Mouse (Mus musculus): ENCODE results near the gene Pxmp2. TPM values are rescaled to one million over a fixed set of nuclear protein-coding genes. Genes with fewer than 3 reads are reported as not detected.

Pxmp2 gene
- polyA plus RNA-seq, 1 experiment: 9.5 TPM

DNA sequence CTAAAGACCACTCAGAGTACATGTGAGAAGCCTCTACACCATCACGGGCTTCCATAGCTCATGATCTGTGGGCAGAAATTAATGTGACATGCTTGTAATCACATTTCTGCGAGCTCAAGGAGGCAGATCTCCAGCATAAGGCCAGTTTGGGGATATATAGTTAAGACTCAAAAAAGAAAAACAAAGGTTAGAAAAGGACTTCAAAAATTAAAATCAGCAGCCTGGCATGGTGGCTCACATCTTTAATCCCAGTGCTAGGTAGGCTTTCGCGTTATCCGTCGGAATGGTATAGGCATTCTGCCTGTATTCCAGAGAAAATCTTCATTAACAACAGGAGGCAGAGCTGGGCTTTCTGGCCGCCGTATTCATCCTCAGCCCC is 55.6 kb downstream of the Pxmp2 start:
- WGBS: 1% methylated on average over 8 of the region's 8 CpGs
- peak overlapping the region; percentile 93 for H3K4me3 ChIP-seq (replicated peaks; ENCODE audit: insufficient read depth, low read depth, low read length)
- peaks cover 10% of the 10 kb centered on the region for H3K4me1 ChIP-seq (ENCODE audit: control insufficient read depth, insufficient read depth, low read length)
- no peaks in the 10 kb centered on the region for H3K27me3 ChIP-seq (ENCODE audit: control insufficient read depth, insufficient read depth, low read length)
- peak overlapping the region; percentile 96 for H3K27ac ChIP-seq (ENCODE audit: insufficient read depth, low read length)
- DNase-seq: no peak
- TF ChIP-seq CTCF (IDR thresholded peaks at IDR 0.05; ENCODE audit: borderline replicate concordance, insufficient read depth, low read depth, low read length): no peak
- TF ChIP-seq POLR2A (IDR thresholded peaks at IDR 0.05; ENCODE audit: borderline replicate concordance, insufficient read depth, low read length): no peak

DNA sequence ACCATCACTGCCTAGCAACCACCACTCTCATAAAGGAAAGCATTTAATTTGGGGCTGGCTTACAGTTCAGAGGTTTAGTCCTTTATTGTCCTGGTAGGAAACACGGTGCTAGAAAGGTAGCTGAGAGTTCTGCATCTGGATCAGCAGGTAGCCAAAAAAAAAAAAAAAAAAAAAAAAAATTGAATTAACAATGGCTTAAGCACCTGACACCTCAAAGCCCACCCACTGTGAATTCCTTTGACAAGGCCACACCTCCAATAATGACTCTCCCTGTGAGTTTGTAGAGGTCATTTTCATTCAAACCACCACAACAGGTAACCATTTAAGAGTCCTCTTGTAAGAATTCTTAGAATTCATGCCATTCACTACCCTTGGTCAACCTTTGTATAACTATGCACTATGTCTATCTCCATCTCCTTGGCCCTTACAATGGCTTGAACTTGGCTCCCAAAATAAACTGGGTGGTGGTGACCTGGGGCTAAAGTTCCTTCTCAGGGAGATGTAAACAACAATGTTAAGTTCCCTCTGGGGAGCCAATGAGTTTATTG is 58.6 kb downstream of the Pxmp2 start:
- DNase-seq: no peak
- Histone ChIP-seq H3K4me1 (ENCODE audit: control insufficient read depth, insufficient read depth, low read length) (peaks cover 3% of the 10 kb centered on the region; the same call in 1 of the 2 replicates), H3K4me3 (replicated peaks; ENCODE audit: insufficient read depth, low read depth, low read length) (no peak overlapping the region), H3K27ac (ENCODE audit: insufficient read depth, low read length) (no peak overlapping the region), H3K27me3 (ENCODE audit: control insufficient read depth, insufficient read depth, low read length) (no peaks in the 10 kb centered on the region)
- TF ChIP-seq CTCF (IDR thresholded peaks at IDR 0.05; ENCODE audit: borderline replicate concordance, insufficient read depth, low read depth, low read length) (no peak), POLR2A (IDR thresholded peaks at IDR 0.05; ENCODE audit: borderline replicate concordance, insufficient read depth, low read length) (no peak)
- 55% methylated on average over 1 of the region's 1 CpGs for WGBS

DNA sequence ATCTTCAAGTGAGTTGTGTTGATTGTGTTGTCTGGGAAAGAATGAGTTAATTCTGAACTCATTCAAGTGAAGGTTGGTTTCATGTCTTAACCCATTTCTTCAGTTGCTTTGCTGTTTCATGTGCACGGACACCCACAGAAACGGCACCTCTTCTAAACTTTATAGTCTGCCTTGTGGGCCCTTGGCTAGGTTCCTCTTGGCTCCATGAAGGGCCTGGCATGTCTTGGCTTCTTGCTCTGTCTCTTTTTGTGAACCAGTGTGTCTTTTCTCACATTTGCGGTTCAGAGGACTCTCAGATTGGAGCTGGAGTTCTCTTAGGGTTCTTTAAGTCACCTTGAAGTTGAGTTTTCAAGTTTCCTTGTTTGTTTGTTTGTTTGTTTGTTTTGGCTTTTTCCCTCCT is 60.9 kb downstream of the Pxmp2 start:
- Histone ChIP-seq H3K27me3 (ENCODE audit: control insufficient read depth, insufficient read depth, low read length) (no peaks in the 10 kb centered on the region), H3K4me1 (ENCODE audit: control insufficient read depth, insufficient read depth, low read length) (peaks cover 6% of the 10 kb centered on the region; the same call in 1 of the 2 replicates), H3K4me3 (replicated peaks; ENCODE audit: insufficient read depth, low read depth, low read length) (no peak overlapping the region), H3K27ac (ENCODE audit: insufficient read depth, low read length) (no peak overlapping the region)
- no peak for DNase-seq
- WGBS: 61% methylated on average over 3 of the region's 3 CpGs
- TF ChIP-seq CTCF (IDR thresholded peaks at IDR 0.05; ENCODE audit: borderline replicate concordance, insufficient read depth, low read depth, low read length) (no peak), POLR2A (IDR thresholded peaks at IDR 0.05; ENCODE audit: borderline replicate concordance, insufficient read depth, low read length) (no peak)

Other genes starting within 250 kb of the Pxmp2 start
- 1.6 and 2.1 TPM in 2 replicates for gene Gm17655, start 213.7 kb downstream of the Pxmp2 start, polyA plus RNA-seq (2012; rRNA removed)
- 0.78 and 0.79 TPM in 2 replicates for gene Gm35315, start 191.8 kb downstream of the Pxmp2 start, polyA plus RNA-seq (2012; rRNA removed)
- gene Plcxd1, start 186.2 kb downstream of the Pxmp2 start, polyA plus RNA-seq (2012; rRNA removed): 7.2 and 7.8 TPM in 2 replicates
- gene Gtpbp6, start 178.0 kb downstream of the Pxmp2 start, polyA plus RNA-seq (2012; rRNA removed): 145 and 152 TPM in 2 replicates
- 7.0 and 7.5 TPM in 2 replicates for gene Zfp605, start 176.1 kb downstream of the Pxmp2 start, polyA plus RNA-seq (2012; rRNA removed)
- 100 and 105 TPM in 2 replicates for gene Chfr, start 150.3 kb downstream of the Pxmp2 start, polyA plus RNA-seq (2012; rRNA removed)
- 21.7 and 22.5 TPM in 2 replicates for gene Golga3, start 109.5 kb downstream of the Pxmp2 start, polyA plus RNA-seq (2012; rRNA removed)
- gene Ankle2, start 55.2 kb downstream of the Pxmp2 start, polyA plus RNA-seq (2012; rRNA removed): 22.8 and 23.5 TPM in 2 replicates
- gene Pgam5, start 16.3 kb downstream of the Pxmp2 start, polyA plus RNA-seq (2012; rRNA removed): 39.7 and 41.6 TPM in 2 replicates
- gene Pole, start 120 bp upstream of the Pxmp2 start, polyA plus RNA-seq (2012; rRNA removed): 1.3 and 1.6 TPM in 2 replicates
- 0.26 and 0.32 TPM in 2 replicates for gene P2rx2, start 57.0 kb upstream of the Pxmp2 start, polyA plus RNA-seq (2012; rRNA removed)
- gene Lrcol1, start 58.5 kb upstream of the Pxmp2 start, polyA plus RNA-seq (2012; rRNA removed): not detected in 2 replicates
- gene Fbrsl1, start 162.3 kb upstream of the Pxmp2 start, polyA plus RNA-seq (2012; rRNA removed): 65.4 and 72.7 TPM in 2 replicates

Measured in cerebellum, adult 2 months (tissue).